Mouse (Mus musculus) embryonic facial prominence, embryonic 11.5 days (tissue): ENCODE measurements around the gene Tbx3. TPM values are rescaled to one million over a fixed set of nuclear protein-coding genes. Genes with fewer than 3 reads are reported as not detected.

Source experiments
- ATAC-seq: fragments of 200-750 bp; cut with Nextera tagmentation; replicated peaks from 2 replicates; pipeline ENCODE4 v1.8.0; 2017; ENCODE audit warnings: low read depth; ENCODE audit not compliant: insufficient number of reproducible peaks, low FRiP score, low TSS enrichment
- DNase-seq: peaks from one replicate; pipeline ENCODE4 v3.0.0-alpha.2; 2015; ENCODE audit warnings: low spot score
- H3K27ac ChIP-seq: fragments of 300-500 bp; sonication (generic); replicated peaks from 2 replicates; pipeline ENCODE4 v1.5.1; 2014; ENCODE audit warnings: mild to moderate bottlenecking, low read depth, low read length, control low read depth
- H3K27me3 ChIP-seq: fragments of 300-500 bp; sonication (generic); 2 replicates; pipeline ENCODE4 v1.6.1; 2014; ENCODE audit warnings: mild to moderate bottlenecking, low read length, moderate library complexity, mixed read lengths; ENCODE audit not compliant: control insufficient read depth, insufficient read depth
- H3K36me3 ChIP-seq: fragments of 300-500 bp; sonication (generic); replicated peaks from 2 replicates; pipeline ENCODE4 v1.6.1; 2014; ENCODE audit warnings: low read depth, mild to moderate bottlenecking, low read length, moderate library complexity, mixed read lengths; ENCODE audit not compliant: control insufficient read depth, insufficient read depth
- H3K4me1 ChIP-seq: fragments of 300-500 bp; sonication (generic); 2 replicates; pipeline ENCODE4 v1.6.1; 2014; ENCODE audit warnings: low read length, mixed read lengths; ENCODE audit not compliant: control insufficient read depth, insufficient read depth
- H3K4me2 ChIP-seq: fragments of 300-500 bp; sonication (generic); 2 replicates; pipeline ENCODE4 v1.6.1; 2014; ENCODE audit warnings: low read depth, mild to moderate bottlenecking, control low read depth, low read length, moderate library complexity
- H3K4me3 ChIP-seq: fragments of 300-500 bp; sonication (generic); 2 replicates; pipeline ENCODE4 v1.5.1; 2014; ENCODE audit warnings: low read depth, low read length, control low read depth
- H3K9ac ChIP-seq: fragments of 300-500 bp; sonication (generic); replicated peaks from 2 replicates; pipeline ENCODE4 v1.6.1; 2014; ENCODE audit warnings: mild to moderate bottlenecking, control low read depth, low read length
- H3K9me3 ChIP-seq: fragments of 300-500 bp; sonication (generic); replicated peaks from 2 replicates; pipeline ENCODE4 v1.6.1; 2016; ENCODE audit warnings: mild to moderate bottlenecking, low read length, inconsistent platforms, mixed read lengths; ENCODE audit not compliant: control insufficient read depth
- WGBS: fragments of 180-500 bp; shearing (Covaris S2); extraction: QIAGEN DNeasy Blood & Tissue Kit; methylation state at CpG from one replicate; pipeline ENCODE4 v1.1.7; 2014; 5-methylcytosine and 5-hydroxymethylcytosine counted together
- polyA plus RNA-seq: library from polyadenylated mRNA; unstranded; fragments of >200 nt; fragmentation: Nextera tagmentation; extraction: Ambion mirVana; gene quantifications from 2 replicates; pipeline ENCODE4 v1.2.1, GENCODE M21; 2014

Gene Tbx3
- polyA plus RNA-seq, 1 experiment from 2014 or later, result 36.9 TPM

DNA sequence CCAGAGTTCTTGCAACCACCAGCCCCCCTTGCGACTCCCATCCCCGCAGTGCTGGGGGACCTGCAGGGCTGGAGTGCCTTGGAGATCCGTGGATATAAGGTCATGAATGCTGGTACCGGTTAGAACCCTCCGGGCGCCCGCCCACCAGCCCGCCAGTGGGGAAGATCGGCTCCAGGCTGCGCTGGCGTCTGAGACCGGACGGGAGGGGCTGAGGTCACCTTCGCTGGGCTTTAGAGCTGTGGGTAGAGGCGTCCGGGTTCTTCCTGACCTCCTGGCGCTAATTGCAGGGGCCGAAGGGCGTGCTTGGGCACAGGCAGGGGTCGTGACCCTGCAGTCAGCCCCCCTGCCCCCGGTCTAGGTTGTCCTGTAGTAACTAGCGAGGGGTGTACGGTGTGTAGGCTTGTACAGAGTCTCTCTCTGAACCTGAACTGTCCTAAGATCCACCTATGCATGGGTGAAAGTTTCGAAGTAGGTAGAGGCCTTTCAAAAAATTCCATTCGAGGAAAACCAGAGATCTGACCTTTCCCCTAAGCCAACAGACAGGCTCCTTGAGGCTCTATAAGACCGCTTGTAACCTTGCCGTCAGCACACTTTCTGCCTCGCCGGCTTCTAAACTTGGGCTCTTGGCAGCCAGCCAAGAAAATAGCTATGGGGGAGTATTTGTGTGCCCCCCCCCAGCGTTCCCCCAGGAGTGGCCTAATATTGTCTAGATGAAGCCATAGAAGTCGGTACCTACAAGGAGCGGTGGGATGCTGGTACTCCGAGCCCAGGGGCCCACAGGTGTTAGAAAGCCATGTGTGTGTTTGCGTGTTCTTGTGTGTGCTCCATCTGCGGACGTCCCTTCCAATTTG is 16.8 kb downstream of the Tbx3 start:
- Histone ChIP-seq H3K9ac (peak overlapping the region; percentile 56), H3K36me3 (no peaks in the 10 kb centered on the region), H3K27me3 (peaks cover 41% of the 10 kb centered on the region), H3K4me2 (peak overlapping the region; percentile 46), H3K4me3 (peak overlapping the region; percentile 25; the same call in 1 of the 2 replicates), H3K27ac (peak overlapping the region; percentile 81), H3K4me1 (peaks cover 10% of the 10 kb centered on the region), H3K9me3 (no peaks in the 10 kb centered on the region)
- ATAC-seq (0 out of 2 replicates have a peak, but pooled peaks have one; percentile 37), DNase-seq (peak; percentile 74)
- WGBS, result 2% methylated on average over 36 of the region's 36 CpGs

DNA sequence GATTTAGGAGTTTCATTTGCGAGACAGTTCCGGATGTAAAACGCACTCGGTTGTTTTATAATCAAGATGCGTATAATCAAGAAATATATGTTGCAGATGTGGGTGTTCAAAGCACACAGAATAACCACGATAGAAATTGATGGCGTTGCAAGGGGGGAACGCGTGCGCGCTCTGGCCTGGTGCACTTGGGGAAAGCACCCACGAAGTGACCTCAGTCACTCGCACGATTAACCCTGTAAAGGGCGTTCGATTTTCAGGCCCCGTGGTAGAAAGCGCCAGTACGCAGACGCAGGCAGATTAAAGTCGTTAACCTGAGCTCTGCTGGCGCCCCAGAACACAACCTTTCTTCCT is 17.4 kb downstream of the Tbx3 start:
- no peak for DNase-seq

DNA sequence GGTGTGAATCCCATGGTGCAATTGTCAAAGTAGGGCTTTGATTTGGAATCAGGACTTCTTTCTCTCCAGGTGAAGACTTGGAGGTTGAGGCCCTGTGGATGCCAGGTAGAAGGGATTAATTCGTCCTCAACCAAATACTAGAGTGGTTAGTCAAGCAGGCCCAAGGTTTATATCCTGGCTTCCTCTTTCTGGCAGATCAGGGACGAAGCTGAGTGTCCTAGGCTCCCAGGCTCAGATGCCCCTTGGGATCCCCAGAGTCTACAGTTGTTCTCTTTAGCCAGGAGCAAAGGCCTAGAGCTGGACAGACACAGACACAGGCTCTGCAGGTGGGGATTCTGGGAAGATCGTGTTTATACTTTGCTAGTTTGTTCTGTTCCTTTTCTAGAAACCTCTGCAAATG is 17.8 kb downstream of the Tbx3 start:
- H3K4me1 ChIP-seq, result peaks cover 8% of the 10 kb centered on the region; the same call in 1 of the 2 replicates
- H3K4me3 ChIP-seq, result no peak overlapping the region
- no peaks in the 10 kb centered on the region for H3K36me3 ChIP-seq
- ATAC-seq, result no peak
- H3K27ac ChIP-seq, result peak overlapping the region; percentile 43; the same call in 1 of the 2 replicates
- no peak for DNase-seq
- peaks cover 33% of the 10 kb centered on the region for H3K27me3 ChIP-seq
- no peaks in the 10 kb centered on the region for H3K9me3 ChIP-seq
- peak overlapping the region; percentile 22; the same call in 1 of the 2 replicates for H3K4me2 ChIP-seq
- H3K9ac ChIP-seq, result no peak overlapping the region
- WGBS, result 6% methylated on average over 3 of the region's 3 CpGs

More for the DNA sequence above, 17.4 kb downstream of the Tbx3 start:
- H3K27me3 ChIP-seq, result peaks cover 35% of the 10 kb centered on the region
- no peak for ATAC-seq
- peak overlapping the region; percentile 46; the same call in 1 of the 2 replicates for H3K4me2 ChIP-seq
- H3K4me1 ChIP-seq, result peaks cover 8% of the 10 kb centered on the region; the same call in 1 of the 2 replicates
- H3K9ac ChIP-seq, result no peak overlapping the region
- no peaks in the 10 kb centered on the region for H3K9me3 ChIP-seq
- WGBS, result 4% methylated on average over 22 of the region's 22 CpGs
- H3K36me3 ChIP-seq, result no peaks in the 10 kb centered on the region
- H3K27ac ChIP-seq, result peak overlapping the region; percentile 43; the same call in 1 of the 2 replicates
- H3K4me3 ChIP-seq, result no peak overlapping the region

DNA sequence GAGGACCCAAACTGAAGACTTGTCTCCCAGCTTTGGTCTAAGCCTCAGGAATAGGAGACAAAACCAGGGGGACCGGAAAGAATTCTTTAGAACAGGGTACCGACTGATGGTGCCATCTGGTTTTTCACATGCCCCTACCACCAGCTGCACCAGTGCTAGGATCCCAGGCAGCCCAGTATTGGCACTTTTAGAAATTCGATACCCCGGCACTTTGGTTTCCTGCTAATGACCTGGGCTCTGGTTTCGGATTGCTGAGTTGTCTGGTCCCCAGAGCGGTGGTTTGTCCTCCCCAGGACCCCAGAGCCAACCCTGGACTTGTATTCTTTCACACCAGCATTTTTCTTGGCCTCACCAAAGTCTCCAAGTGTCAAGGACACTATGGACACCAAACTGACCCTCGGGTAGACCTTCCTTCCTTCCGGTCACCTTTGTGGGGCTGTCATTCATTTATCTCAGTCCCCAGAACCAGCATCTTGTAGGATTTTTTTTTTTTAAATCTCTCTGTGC is 18.5 kb downstream of the Tbx3 start:
- peaks cover 8% of the 10 kb centered on the region; the same call in 1 of the 2 replicates for H3K4me1 ChIP-seq
- DNase-seq (peak; percentile 58), ATAC-seq (no peak)
- H3K9me3 ChIP-seq, result no peaks in the 10 kb centered on the region
- no peaks in the 10 kb centered on the region for H3K36me3 ChIP-seq
- no peak overlapping the region for H3K9ac ChIP-seq
- H3K4me2 ChIP-seq, result no peak overlapping the region; the same call in 1 of the 2 replicates
- H3K27me3 ChIP-seq, result peaks cover 33% of the 10 kb centered on the region
- H3K27ac ChIP-seq, result no peak overlapping the region
- no peak overlapping the region for H3K4me3 ChIP-seq
- 10% methylated on average over 8 of the region's 8 CpGs for WGBS

DNA sequence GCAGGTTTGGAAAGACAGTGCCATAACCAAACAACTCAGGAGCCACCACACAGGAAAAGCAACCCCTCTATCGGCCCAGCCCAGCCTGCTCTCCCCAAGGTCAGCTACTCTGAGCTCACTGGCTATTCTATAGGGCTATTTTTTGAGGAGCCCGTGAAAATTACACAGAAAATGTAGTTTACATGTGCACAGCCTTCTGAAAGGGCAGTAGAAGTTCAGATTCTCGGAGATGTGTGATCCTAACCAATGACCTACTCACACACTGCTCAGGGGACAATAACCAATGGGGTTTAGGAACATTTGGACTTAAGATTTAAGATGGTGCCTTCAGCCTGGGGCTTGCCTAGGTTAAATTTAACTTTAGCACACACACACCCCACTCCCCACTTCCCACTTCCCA is 19.0 kb downstream of the Tbx3 start:
- H3K36me3 ChIP-seq, result no peaks in the 10 kb centered on the region
- H3K27me3 ChIP-seq, result peaks cover 33% of the 10 kb centered on the region
- WGBS, result 24% methylated on average over 3 of the region's 3 CpGs
- H3K4me2 ChIP-seq, result no peak overlapping the region; the same call in 1 of the 2 replicates
- no peak for ATAC-seq
- no peak for DNase-seq
- no peak overlapping the region for H3K9ac ChIP-seq
- no peaks in the 10 kb centered on the region for H3K9me3 ChIP-seq
- H3K27ac ChIP-seq, result no peak overlapping the region
- H3K4me3 ChIP-seq, result no peak overlapping the region
- peaks cover 8% of the 10 kb centered on the region; the same call in 1 of the 2 replicates for H3K4me1 ChIP-seq

DNA sequence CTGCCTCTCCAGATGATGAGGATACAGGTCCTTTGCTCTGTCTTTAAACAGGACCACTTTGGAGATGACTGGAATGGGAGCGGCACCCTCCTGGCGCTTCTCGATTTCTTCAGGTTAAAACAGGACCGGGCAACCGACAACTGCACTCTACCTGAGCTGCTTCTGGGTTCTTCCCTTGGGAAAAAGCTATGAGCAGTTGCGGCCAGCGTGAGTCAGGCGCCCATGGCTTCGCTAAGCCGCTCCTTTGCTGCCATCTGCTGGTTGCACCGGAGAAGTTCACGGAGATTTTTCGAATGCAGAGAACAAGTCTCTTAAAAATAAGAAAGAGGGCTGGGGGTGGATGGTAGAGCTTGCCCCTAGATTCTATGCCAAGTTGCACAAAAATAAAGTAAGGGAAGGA is 20.6 kb downstream of the Tbx3 start:
- Histone ChIP-seq H3K9ac (no peak overlapping the region; the same call in 1 of the 2 replicates), H3K27me3 (peaks cover 29% of the 10 kb centered on the region), H3K9me3 (no peaks in the 10 kb centered on the region), H3K4me2 (no peak overlapping the region), H3K4me1 (peaks cover 8% of the 10 kb centered on the region; the same call in 1 of the 2 replicates), H3K4me3 (no peak overlapping the region), H3K36me3 (no peaks in the 10 kb centered on the region), H3K27ac (no peak overlapping the region)
- ATAC-seq (0 out of 2 replicates have a peak, but pooled peaks have one; percentile 26), DNase-seq (peak; percentile 93)
- WGBS, result under 1% methylated on average over 13 of the region's 13 CpGs

DNA sequence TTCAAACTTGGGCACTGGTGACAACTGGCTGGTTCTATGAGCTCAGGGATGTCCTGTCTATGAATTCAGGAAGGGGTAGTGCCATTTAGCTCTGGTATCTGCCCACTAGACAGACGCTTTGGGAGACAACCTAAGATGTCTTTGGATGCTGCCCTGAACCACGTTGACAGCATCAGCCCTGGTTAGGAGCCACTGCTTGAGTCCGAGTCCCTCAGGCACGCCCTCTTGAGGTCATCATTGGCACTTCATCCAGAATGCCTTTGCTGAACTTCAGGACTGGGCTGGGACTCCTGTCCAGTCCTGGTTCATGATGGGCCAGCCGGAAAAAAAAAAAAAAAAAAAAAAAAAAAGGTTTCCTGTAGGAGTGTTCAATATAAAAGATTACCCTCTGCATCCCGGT is 22.0 kb downstream of the Tbx3 start:
- H3K36me3 ChIP-seq, result no peaks in the 10 kb centered on the region
- WGBS, result 38% methylated on average over 6 of the region's 6 CpGs
- no peak for DNase-seq
- peaks cover 2% of the 10 kb centered on the region; the same call in 1 of the 2 replicates for H3K4me1 ChIP-seq
- no peak overlapping the region for H3K27ac ChIP-seq
- no peak for ATAC-seq
- no peak overlapping the region for H3K4me2 ChIP-seq
- no peak overlapping the region for H3K9ac ChIP-seq
- no peak overlapping the region for H3K4me3 ChIP-seq
- no peaks in the 10 kb centered on the region for H3K9me3 ChIP-seq
- peaks cover 23% of the 10 kb centered on the region for H3K27me3 ChIP-seq

DNA sequence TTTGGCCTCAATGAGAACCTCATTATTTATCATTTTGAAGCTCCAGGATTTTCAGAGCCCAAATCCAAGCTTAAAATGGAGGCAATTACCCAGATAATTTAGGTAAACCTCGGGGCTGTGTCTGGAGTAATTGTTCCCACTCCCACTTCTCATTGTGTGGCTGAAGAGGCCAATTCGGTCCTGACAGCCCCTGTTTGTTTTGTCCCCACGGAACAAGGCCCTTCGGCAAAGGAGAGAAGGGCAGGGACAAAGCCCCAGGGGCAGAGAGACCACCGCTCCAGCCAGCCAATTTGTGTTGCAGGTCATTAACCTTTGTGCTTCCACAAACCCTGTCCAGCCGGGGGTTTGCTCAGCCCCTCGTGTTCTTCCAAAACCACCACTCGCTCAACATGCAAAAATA is 24.4 kb downstream of the Tbx3 start:
- ATAC-seq (no peak), DNase-seq (no peak)
- Histone ChIP-seq H3K4me3 (no peak overlapping the region), H3K27ac (no peak overlapping the region), H3K4me2 (no peak overlapping the region), H3K36me3 (no peaks in the 10 kb centered on the region), H3K27me3 (peaks cover 4% of the 10 kb centered on the region), H3K4me1 (no peaks in the 10 kb centered on the region), H3K9me3 (no peaks in the 10 kb centered on the region), H3K9ac (no peak overlapping the region)
- 3% methylated on average over 8 of the region's 8 CpGs for WGBS
